Mouse (Mus musculus) 3134 (cell line): ENCODE measurements around the gene Ccl22.
A peak's percentile ranks its signal among the peaks of the same experiment; 100 is the strongest.

Experiments used
- DNase-seq: peaks from one replicate; pipeline ENCODE4 v3.0.0-alpha.2; 2011; ENCODE audit warnings: low spot score; ENCODE audit not compliant: insufficient read length; ENCODE audit errors: extremely low read depth

Gene Ccl22

GRCm38 (mm10) chr8:94745476-94746184, at the start of gene Ccl22:
Ccl22 (plus strand) TSS chr8:94745590.
- no peak for DNase-seq

DNA sequence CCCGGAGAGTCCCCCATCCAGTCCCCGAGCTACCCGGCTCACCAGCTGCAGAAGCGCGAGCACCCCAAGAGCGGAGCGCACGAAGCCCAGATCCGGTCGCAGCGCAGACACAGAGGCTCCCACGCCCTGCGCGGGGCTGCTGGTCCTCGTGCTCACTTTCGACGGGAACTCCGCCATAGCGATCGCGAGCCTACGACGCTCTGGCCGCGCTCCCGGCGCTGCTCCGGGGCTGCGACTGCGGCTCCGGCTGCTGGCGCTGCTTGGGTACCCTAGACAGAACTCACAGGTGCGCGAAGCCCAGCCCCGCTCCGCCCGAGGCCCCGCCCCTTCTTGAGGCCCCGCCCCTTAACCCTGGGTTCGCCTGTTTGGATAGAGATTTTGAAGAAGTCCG, 49.4 kb upstream of the Ccl22 start, which contains the start of gene Pllp:
TSS of gene Pllp (minus strand) at position 285 of the 391 bp plus-strand sequence.
- DNase-seq, result no peak

DNA sequence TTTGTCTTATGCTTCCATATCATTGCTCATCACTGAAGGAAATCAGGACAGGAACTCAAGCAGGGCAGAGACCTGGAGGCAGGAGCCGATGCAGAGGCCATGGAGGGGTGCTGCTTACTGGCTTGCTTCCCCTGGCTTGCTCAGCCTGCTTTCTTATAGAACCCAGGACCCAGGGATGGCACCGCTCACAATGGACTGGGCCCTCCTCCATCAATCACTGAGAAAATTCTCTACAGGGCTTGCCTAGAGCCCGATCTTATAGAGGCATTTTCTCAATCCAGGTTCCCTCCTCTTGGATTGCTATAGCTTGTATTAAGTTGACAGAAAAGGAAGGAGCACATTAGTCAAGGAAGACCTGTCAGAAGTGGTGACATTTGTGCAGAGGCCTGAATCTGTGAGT, 48.8 kb upstream of the Ccl22 start:
- DNase-seq, result no peak

DNA sequence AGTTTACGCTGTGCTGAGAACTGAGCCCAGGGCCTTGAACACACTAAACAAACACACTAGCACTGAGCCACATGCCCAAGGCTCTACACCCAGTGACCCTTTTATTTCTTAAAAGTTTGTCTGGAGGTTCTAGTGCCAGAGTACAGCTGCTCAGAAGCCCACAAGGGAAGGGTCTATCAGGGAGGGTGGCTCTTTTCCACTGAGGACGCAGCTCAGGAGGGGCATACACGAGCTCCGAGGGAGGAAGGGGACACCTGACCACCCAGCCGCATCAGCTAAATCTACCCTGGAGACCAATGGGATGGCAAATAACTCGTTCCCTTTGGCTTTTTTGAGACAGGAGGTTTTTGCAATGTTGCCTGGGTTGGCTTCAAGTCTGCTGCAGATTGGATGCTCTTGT, 47.4 kb upstream of the Ccl22 start:
- DNase-seq, result no peak

- DNase-seq, result no peak
These were observed 46.0 kb upstream of the Ccl22 start for GRCm38 (mm10) chr8:94699366-94699765.

- no peak for DNase-seq
These were observed 44.9 kb upstream of the Ccl22 start for GRCm38 (mm10) chr8:94700421-94700935.

DNA sequence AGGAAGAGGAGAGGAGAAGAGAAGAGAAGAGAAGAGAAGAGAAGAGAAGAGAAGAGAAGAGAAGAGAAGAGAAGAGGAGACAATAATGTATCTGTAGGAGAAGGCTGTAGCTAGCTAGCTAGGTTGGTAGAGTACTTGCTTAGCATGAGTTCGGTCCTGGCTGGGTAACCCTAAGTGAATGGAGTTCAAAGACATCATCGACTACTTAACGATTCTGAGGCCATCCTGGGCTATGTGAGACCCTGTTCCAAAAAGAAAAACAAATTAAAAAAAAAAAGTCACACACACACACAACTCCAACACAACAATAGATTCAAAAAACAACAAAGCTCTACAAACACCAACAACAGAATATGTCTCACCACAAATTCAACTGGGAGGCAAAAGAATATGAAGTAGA, 43.2 kb upstream of the Ccl22 start:
- DNase-seq, result no peak

GRCm38 (mm10) chr8:94702844-94703813, 42.3 kb upstream of the Ccl22 start:
- peak; percentile 83 for DNase-seq

DNA sequence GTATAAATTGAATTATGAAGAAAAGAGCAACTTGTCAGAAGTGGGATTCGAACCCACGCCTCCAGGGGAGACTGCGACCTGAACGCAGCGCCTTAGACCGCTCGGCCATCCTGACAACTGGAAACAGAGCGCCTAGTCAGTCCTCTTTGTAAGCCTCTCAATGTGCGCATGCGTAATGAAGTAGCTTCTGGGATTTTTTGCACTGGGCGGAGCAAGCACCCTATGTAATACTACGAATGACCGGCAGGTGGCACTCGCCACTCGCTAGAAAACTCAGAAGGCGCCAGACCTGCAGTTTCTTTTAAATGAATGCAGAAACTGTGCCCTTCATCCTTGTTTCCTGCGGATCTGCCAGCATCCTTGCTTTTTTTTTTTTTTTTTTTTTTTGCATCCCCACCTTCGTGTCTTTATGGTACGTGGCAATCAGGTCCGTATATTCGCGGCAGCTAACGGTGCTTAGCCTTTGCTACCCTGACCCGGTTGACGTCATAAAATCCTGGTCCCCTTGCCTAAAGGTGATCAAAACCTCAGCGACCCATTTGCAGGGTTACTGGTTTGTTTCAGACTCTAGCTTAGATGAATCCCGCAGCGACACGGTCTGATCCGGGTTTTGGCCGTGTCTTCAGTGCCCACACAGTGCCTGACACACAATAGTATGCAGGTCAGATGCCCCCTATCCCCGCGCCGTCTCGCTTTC, 41.3 kb upstream of the Ccl22 start:
- peak; percentile 86 for DNase-seq

- no peak for DNase-seq
These were observed 40.8 kb upstream of the Ccl22 start for GRCm38 (mm10) chr8:94704669-94704984.

GRCm38 (mm10) chr8:94705581-94706245, 39.7 kb upstream of the Ccl22 start:
- no peak for DNase-seq

GRCm38 (mm10) chr8:94706732-94707395, 38.5 kb upstream of the Ccl22 start:
- DNase-seq, result no peak

DNA sequence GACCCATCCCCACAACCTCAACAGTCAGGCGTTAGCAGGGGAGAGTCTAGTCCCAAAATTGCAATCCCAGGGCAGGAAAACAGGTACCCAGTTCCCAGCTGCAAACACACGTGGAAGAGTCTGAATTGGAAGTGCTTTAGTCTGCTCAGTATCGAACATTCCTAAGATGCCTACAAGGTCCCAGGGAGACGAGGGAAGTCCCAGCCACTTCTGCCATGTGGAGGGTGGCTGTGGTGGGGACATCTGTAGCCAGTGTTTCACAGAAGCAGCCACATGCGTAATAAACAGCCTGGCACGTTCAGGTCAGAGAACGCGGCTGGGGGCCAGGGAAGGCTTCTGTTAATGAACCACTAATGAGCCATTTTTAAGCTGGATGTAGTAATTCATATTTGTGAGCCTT, 35.1 kb upstream of the Ccl22 start:
- no peak for DNase-seq

- peak; percentile 83 for DNase-seq
These were observed 34.2 kb upstream of the Ccl22 start for GRCm38 (mm10) chr8:94711160-94711718.

DNA sequence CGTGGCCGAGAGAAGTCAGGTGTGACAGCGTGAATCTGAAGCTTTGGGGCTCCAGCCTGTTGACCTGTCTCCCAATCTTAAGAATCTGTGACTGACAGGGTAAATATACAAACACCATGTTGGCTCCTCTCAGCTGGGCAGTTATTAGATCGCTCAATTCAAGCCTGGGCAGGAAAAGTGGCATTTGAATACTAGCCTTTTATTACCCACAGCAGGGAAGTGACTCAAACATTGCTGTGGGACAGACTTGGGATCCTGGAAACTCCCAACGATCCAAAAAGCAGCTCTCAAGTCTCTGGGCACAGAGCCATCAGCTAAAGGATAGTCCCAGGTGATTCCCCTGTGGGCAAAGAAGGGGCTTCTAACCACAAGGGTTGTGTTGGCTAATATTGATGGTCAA, 30.8 kb upstream of the Ccl22 start:
- DNase-seq, result peak; percentile 74

- DNase-seq, result peak; percentile 59
These were observed 29.5 kb upstream of the Ccl22 start for GRCm38 (mm10) chr8:94715871-94716270.

DNA sequence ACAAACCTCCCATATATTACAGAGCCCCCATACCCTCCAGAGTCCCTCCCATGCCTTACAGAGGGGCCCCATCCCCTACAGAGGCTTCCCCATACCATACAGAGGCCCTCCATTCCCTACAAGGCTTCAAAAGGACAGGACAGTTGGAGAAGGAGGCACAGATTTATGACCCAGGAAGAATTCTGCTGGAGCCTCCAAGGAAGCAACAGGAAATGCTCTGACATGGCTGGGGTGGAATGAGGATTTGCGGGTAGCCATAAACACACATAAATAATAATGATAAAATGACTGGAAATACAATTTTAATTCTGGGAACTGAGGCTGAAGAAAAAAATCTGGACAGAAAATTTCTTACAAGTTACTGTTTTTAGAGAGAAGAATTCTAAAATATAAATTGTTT, 28.5 kb upstream of the Ccl22 start:
- DNase-seq, result no peak

- no peak for DNase-seq
These were observed 19.4 kb upstream of the Ccl22 start for GRCm38 (mm10) chr8:94725998-94726397.

DNA sequence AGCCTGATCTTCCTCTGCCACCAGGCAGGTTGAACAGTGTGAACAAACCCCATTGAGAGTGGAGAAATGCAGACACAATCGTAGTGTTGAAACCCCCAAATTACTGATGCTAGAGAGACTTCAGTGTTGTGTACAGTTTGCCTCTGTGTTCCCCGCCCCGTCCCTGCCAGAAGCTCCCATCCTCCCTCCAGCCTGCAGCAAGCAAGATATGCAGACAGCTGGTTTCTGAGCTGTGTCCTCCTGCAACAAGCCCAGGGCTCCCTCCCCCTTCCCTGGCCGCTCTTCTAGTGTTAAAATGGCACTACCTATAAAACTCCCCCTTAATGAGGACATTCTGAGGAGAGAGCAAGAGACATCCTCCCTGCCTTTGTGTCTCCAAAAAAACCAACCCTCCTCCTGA, 16.1 kb upstream of the Ccl22 start:
- no peak for DNase-seq
